Mouse (Mus musculus): ENCODE results near the gene Unc119. TPM values are rescaled to one million over a fixed set of nuclear protein-coding genes. Genes with fewer than 3 reads are reported as not detected.
A peak's percentile ranks its signal among the peaks of the same experiment; 100 is the strongest.

The Unc119 gene
- polyA plus RNA-seq, 1 experiment from 2014 or later, result 48.1 TPM

DNA sequence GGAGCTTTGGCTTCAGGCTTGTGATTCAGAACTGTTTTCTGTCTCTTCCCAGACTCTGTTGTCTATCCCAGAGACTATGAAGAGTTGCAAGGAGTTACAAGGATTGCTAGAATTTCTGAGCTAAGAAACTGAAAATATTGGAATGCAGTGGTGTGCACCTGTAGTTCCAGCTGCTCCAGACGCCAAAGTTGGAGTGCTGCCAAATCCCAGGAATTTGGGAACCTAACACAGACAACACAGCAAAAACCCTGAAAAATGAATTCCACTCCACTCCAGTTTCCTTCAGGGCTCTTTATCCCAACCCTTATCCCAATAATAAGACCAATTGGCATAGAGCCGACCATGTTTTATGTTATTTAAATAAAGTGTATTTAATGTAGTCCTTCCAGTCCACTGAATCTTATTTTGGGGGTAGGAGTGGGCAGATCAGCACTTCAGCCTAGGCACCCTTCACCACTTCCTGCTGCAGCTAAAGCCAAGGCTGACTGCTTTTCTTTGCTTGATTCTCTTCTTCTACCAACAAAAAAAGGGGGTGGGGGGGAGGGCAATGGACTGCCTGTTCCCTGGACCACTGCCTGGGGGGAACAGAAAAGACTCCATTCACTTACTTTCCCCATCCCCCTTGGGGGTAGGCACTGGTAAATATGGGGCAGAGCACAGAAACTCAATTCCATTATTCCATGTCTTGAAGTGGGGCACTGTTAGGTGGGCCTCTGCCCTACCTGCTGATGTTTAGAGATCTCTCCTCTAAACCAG lies 21.0 kb upstream of the Unc119 start:
- Histone ChIP-seq H3K36me3 (ENCODE audit: control insufficient read depth, insufficient read depth, low read length) (peaks cover 35% of the 10 kb centered on the region), H3K4me3 (ENCODE audit: low read depth, low read length) (no peak overlapping the region), H3K4me1 (ENCODE audit: control insufficient read depth, insufficient read depth, low read length) (peaks cover 4% of the 10 kb centered on the region; the same call in 1 of the 2 replicates), H3K9me3 (replicated peaks; ENCODE audit: control insufficient read depth, low read length) (no peaks in the 10 kb centered on the region), H3K27me3 (ENCODE audit: control insufficient read depth, insufficient read depth, low read length) (no peaks in the 10 kb centered on the region), H3K9ac (ENCODE audit: low read depth, low read length) (no peak overlapping the region), H3K27ac (ENCODE audit: low read depth, low read length) (no peak overlapping the region), H3K4me2 (peak overlapping the region; percentile 52)
- no peak for ATAC-seq (replicated peaks; ENCODE audit: insufficient number of reproducible peaks, low FRiP score, low TSS enrichment)
- 54% methylated on average over 2 of the region's 2 CpGs for WGBS (ENCODE audit: insufficient replicate concordance)

DNA sequence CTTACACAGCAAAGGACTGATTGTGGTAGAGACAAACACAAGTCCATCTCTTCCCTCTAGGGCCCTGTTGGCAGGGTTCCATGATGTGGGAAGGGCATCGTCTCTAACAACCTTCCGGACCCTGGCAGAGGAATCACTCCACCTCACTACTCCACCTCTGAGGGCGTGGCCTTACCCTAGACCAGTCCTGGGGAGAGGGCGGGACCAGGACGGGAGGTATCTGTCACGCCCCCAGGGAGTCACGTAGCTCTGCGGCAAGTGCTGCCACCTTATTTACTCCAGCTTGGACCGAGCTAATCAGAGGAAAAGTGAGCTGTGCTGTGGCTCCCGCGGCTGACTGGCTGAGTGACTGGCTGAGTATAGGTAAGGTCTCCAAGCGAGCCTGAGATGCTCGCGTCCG lies 20.4 kb upstream of the Unc119 start, which contains the start of gene Aldoc:
Aldoc (plus strand) TSS at position 109 of the 400 bp plus-strand sequence.
- Histone ChIP-seq H3K27ac (ENCODE audit: low read depth, low read length) (no peak within 1 kb of the TSS), H3K36me3 (ENCODE audit: control insufficient read depth, insufficient read depth, low read length) (peaks cover 29% of the 10 kb centered on the region), H3K9me3 (replicated peaks; ENCODE audit: control insufficient read depth, low read length) (no peaks in the 10 kb centered on the region), H3K4me3 (ENCODE audit: low read depth, low read length) (peak within 1 kb of the TSS; percentile 23; the same call in 1 of the 2 replicates), H3K4me1 (ENCODE audit: control insufficient read depth, insufficient read depth, low read length) (peaks cover 4% of the 10 kb centered on the region; the same call in 1 of the 2 replicates), H3K27me3 (ENCODE audit: control insufficient read depth, insufficient read depth, low read length) (no peaks in the 10 kb centered on the region), H3K4me2 (peak within 1 kb of the TSS; percentile 52), H3K9ac (ENCODE audit: low read depth, low read length) (no peak within 1 kb of the TSS)
- peak; percentile 90 for ATAC-seq (replicated peaks; ENCODE audit: insufficient number of reproducible peaks, low FRiP score, low TSS enrichment)
- 3% methylated on average over 15 of the region's 15 CpGs for whole genome bisulfite sequencing (ENCODE audit: insufficient replicate concordance)

DNA sequence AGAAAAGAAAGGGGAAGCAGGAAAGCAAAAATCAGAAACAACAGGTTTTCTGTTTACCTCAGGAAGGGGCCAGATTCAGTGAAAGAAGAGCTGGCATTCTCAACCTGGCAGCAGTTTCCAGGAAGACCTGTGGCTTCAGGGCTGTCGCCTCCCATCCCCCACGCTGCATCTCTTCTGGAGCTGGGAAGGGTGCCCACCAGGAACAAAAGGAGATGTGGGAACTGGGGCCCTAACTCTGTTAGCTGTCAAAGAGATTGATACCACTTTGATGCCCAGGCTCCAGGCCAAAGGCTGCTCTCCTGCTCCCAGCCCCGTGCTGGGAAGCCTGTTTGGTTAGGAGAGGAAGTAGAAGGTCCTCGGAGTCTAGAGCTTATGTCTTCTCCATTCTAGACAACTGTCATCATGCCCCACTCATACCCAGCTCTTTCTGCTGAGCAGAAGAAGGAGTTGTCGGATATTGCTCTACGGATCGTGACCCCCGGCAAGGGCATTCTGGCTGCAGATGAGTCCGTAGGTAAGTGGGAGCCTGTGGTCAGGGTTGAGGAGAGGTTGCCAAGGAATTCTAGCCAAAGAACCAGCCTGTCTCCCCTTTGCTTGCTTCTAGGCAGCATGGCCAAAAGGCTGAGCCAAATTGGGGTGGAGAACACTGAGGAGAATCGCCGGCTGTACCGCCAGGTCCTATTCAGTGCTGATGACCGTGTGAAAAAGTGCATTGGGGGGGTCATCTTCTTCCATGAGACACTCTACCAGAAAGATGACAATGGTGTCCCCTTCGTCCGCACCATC lies 19.1 kb upstream of the Unc119 start:
- 88% methylated on average over 15 of the region's 15 CpGs for WGBS (ENCODE audit: insufficient replicate concordance)
- no peak overlapping the region for H3K27ac ChIP-seq (ENCODE audit: low read depth, low read length)
- H3K9ac ChIP-seq (ENCODE audit: low read depth, low read length), result no peak overlapping the region
- H3K27me3 ChIP-seq (ENCODE audit: control insufficient read depth, insufficient read depth, low read length), result no peaks in the 10 kb centered on the region
- no peaks in the 10 kb centered on the region for H3K9me3 ChIP-seq (replicated peaks; ENCODE audit: control insufficient read depth, low read length)
- peaks cover 19% of the 10 kb centered on the region for H3K36me3 ChIP-seq (ENCODE audit: control insufficient read depth, insufficient read depth, low read length)
- H3K4me1 ChIP-seq (ENCODE audit: control insufficient read depth, insufficient read depth, low read length), result peaks cover 4% of the 10 kb centered on the region
- no peak overlapping the region for H3K4me2 ChIP-seq
- ATAC-seq (replicated peaks; ENCODE audit: insufficient number of reproducible peaks, low FRiP score, low TSS enrichment), result no peak
- H3K4me3 ChIP-seq (ENCODE audit: low read depth, low read length), result no peak overlapping the region

DNA sequence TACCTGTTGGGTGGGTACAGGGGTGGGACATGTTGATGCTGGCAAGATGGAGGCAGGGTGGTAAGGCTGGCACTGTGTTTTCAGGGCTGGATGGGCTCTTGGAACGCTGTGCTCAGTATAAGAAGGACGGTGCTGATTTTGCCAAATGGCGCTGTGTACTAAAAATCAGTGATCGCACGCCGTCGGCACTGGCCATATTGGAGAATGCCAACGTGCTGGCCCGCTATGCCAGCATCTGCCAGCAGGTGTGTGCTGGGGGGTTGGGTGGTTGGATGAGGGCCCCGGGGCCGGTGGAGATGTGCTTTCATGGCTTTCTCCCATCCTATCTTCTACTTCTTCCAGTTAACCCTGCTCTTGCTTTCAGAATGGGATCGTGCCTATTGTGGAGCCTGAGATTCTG lies 18.3 kb upstream of the Unc119 start:
- WGBS (ENCODE audit: insufficient replicate concordance), result 96% methylated on average over 12 of the region's 12 CpGs
- no peak overlapping the region for H3K9ac ChIP-seq (ENCODE audit: low read depth, low read length)
- no peak overlapping the region for H3K27ac ChIP-seq (ENCODE audit: low read depth, low read length)
- peaks cover 14% of the 10 kb centered on the region for H3K36me3 ChIP-seq (ENCODE audit: control insufficient read depth, insufficient read depth, low read length)
- H3K4me3 ChIP-seq (ENCODE audit: low read depth, low read length), result no peak overlapping the region
- H3K27me3 ChIP-seq (ENCODE audit: control insufficient read depth, insufficient read depth, low read length), result no peaks in the 10 kb centered on the region
- peaks cover 4% of the 10 kb centered on the region for H3K4me1 ChIP-seq (ENCODE audit: control insufficient read depth, insufficient read depth, low read length)
- H3K9me3 ChIP-seq (replicated peaks; ENCODE audit: control insufficient read depth, low read length), result no peaks in the 10 kb centered on the region
- ATAC-seq (replicated peaks; ENCODE audit: insufficient number of reproducible peaks, low FRiP score, low TSS enrichment), result no peak
- no peak overlapping the region for H3K4me2 ChIP-seq

DNA sequence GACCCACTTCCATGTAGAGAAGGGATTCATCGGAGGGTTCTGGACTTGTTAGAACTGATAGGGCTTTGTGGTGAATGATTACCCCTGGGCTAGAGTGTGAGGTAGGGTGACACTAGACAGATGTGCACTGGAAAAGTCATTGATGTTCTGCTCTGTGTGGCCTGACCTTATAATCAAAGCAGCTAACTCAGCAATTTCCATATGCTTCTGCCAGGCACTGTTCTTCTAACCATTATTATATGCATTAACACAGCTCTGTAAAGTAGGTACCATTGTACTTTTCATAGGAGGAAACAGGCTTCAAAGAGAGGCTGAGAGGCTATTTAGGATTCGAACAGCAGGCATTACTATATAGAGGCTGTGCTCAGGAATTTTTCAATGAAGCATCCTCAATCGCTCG lies 16.1 kb upstream of the Unc119 start:
- Histone ChIP-seq H3K36me3 (ENCODE audit: control insufficient read depth, insufficient read depth, low read length) (0 out of 2 replicates have a peak, but pooled peaks cover 2% of the 10 kb centered on the region), H3K4me2 (no peak overlapping the region), H3K27me3 (ENCODE audit: control insufficient read depth, insufficient read depth, low read length) (no peaks in the 10 kb centered on the region), H3K9ac (ENCODE audit: low read depth, low read length) (no peak overlapping the region), H3K4me3 (ENCODE audit: low read depth, low read length) (no peak overlapping the region), H3K27ac (ENCODE audit: low read depth, low read length) (no peak overlapping the region), H3K4me1 (ENCODE audit: control insufficient read depth, insufficient read depth, low read length) (peaks cover 4% of the 10 kb centered on the region), H3K9me3 (replicated peaks; ENCODE audit: control insufficient read depth, low read length) (no peaks in the 10 kb centered on the region)
- 90% methylated on average over 4 of the region's 4 CpGs for WGBS (ENCODE audit: insufficient replicate concordance)
- ATAC-seq (replicated peaks; ENCODE audit: insufficient number of reproducible peaks, low FRiP score, low TSS enrichment), result no peak

DNA sequence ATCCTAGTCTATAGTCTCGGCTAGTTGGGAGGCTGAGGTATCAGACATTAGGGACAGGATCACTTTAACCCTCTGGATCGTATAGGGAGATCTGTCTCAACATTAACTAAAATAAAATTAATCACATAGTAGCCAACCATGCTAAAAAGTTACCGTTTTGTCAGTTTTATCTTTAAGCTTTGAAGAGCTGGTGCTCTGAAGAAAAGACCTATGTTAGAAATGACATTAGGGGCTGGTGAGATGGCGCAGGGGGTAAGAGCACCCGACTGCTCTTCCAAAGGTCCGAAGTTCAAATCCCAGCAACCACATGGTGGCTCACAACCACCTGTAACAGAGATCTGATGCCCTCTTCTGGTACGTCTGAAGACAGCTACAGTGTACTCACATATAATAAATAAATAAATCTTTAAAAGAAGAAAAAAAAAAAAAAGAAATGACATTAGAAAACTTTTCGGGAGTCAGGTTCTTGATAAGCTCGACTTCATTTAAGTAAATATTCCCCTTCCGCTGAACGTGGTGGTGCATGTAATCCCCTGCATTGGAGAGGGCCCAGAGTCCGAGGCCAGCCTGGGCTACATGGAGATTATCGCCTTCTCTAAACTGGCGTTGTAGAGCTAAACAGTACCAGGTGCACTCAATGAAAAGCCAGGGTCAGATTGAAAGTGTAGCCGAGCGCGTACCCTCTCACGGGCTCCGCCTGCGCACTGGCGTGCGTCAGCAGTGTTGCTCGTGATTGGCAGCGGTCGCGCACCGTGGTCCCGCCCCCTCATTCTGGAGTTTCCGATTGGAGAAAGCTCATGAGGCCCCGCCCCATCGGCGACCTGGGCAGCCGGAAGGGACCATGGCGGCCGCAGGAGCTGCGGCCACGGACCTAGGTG lies 15.4 kb upstream of the Unc119 start, which contains the start of gene Pigs:
Pigs (plus strand) TSS at position 782 of the 878 bp plus-strand sequence.
- H3K27ac ChIP-seq (ENCODE audit: low read depth, low read length), result no peak within 1 kb of the TSS
- peaks cover 4% of the 10 kb centered on the region for H3K4me1 ChIP-seq (ENCODE audit: control insufficient read depth, insufficient read depth, low read length)
- peak within 1 kb of the TSS; percentile 89 for H3K9ac ChIP-seq (ENCODE audit: low read depth, low read length)
- no peaks in the 10 kb centered on the region for H3K27me3 ChIP-seq (ENCODE audit: control insufficient read depth, insufficient read depth, low read length)
- 0 out of 2 replicates have a peak, but pooled peaks cover 2% of the 10 kb centered on the region for H3K36me3 ChIP-seq (ENCODE audit: control insufficient read depth, insufficient read depth, low read length)
- H3K4me3 ChIP-seq (ENCODE audit: low read depth, low read length), result peak within 1 kb of the TSS; percentile 95
- no peaks in the 10 kb centered on the region for H3K9me3 ChIP-seq (replicated peaks; ENCODE audit: control insufficient read depth, low read length)
- 12% methylated on average over 37 of the region's 37 CpGs for whole genome bisulfite sequencing (ENCODE audit: insufficient replicate concordance)
- peak within 1 kb of the TSS; percentile 92 for H3K4me2 ChIP-seq
- ATAC-seq (replicated peaks; ENCODE audit: insufficient number of reproducible peaks, low FRiP score, low TSS enrichment), result peak; percentile 92

DNA sequence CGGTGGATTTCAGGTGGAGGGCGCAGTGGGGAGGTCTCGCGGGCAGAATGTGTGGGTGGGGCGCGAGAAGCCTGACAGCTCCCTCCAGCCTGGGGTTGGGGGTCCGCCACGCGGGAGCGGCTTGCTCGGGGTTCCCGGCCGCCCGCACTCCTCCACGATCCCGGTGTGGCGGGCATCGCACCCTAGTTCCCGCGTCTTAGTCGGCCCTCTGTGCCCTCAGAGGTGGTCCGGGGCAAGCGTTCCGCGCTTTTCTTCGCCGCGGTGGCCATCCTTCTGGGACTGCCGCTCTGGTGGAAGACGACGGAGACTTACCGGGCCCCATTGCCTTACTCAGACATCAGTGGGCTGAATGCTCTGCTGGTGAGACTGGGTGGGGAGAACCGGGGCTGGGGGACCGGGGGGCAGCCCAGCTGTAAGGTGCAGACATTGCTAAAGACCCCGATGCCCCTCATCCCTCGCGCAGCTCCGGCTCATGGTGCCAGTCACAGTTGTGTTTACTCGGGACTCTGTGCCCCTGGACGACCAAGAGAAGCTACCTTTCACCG lies 14.7 kb upstream of the Unc119 start:
- H3K27me3 ChIP-seq (ENCODE audit: control insufficient read depth, insufficient read depth, low read length), result no peaks in the 10 kb centered on the region
- ATAC-seq (replicated peaks; ENCODE audit: insufficient number of reproducible peaks, low FRiP score, low TSS enrichment), result peak; percentile 54; the same call in 1 of the 2 replicates
- no peak overlapping the region for H3K27ac ChIP-seq (ENCODE audit: low read depth, low read length)
- no peaks in the 10 kb centered on the region for H3K9me3 ChIP-seq (replicated peaks; ENCODE audit: control insufficient read depth, low read length)
- peak overlapping the region; percentile 89 for H3K9ac ChIP-seq (ENCODE audit: low read depth, low read length)
- WGBS (ENCODE audit: insufficient replicate concordance), result 1% methylated on average over 41 of the region's 41 CpGs
- H3K4me3 ChIP-seq (ENCODE audit: low read depth, low read length), result peak overlapping the region; percentile 95
- no peaks in the 10 kb centered on the region; the same call in 1 of the 2 replicates for H3K4me1 ChIP-seq (ENCODE audit: control insufficient read depth, insufficient read depth, low read length)
- peak overlapping the region; percentile 92 for H3K4me2 ChIP-seq
- H3K36me3 ChIP-seq (ENCODE audit: control insufficient read depth, insufficient read depth, low read length), result peaks cover 8% of the 10 kb centered on the region; the same call in 1 of the 2 replicates

DNA sequence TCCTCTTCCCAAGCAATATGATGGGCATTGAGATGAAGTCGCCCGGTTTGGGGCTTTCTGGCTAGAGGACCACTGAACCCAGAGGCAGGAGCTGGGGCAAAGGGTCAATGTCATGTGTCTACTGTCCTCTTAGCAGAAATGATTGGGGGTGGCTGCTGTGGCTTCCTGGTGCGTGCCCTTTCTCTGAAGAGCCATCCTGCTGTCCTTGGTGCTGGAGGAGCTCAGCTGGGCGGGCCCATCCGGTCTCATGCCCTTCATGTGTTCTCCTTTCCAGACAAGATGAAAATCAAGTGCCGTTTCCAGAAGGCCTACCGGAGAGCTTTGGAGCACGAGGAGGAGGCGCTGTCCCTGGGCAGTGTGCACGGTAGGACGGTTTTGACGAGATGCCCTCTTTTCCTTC lies 10.6 kb upstream of the Unc119 start:
- H3K9ac ChIP-seq (ENCODE audit: low read depth, low read length), result no peak overlapping the region
- H3K4me3 ChIP-seq (ENCODE audit: low read depth, low read length), result no peak overlapping the region
- WGBS (ENCODE audit: insufficient replicate concordance), result 95% methylated on average over 12 of the region's 12 CpGs
- no peaks in the 10 kb centered on the region for H3K9me3 ChIP-seq (replicated peaks; ENCODE audit: control insufficient read depth, low read length)
- no peaks in the 10 kb centered on the region for H3K27me3 ChIP-seq (ENCODE audit: control insufficient read depth, insufficient read depth, low read length)
- no peaks in the 10 kb centered on the region; the same call in 1 of the 2 replicates for H3K4me1 ChIP-seq (ENCODE audit: control insufficient read depth, insufficient read depth, low read length)
- H3K36me3 ChIP-seq (ENCODE audit: control insufficient read depth, insufficient read depth, low read length), result peaks cover 10% of the 10 kb centered on the region; the same call in 1 of the 2 replicates
- no peak for ATAC-seq (replicated peaks; ENCODE audit: insufficient number of reproducible peaks, low FRiP score, low TSS enrichment)
- H3K4me2 ChIP-seq, result no peak overlapping the region
- no peak overlapping the region for H3K27ac ChIP-seq (ENCODE audit: low read depth, low read length)
